Mouse (Mus musculus) stomach, postnatal 0 days (tissue): ENCODE measurements around the gene Cobl. TPM values are rescaled to one million over a fixed set of nuclear protein-coding genes. Genes with fewer than 3 reads are reported as not detected.

ENCODE experiments used
- ATAC-seq: fragments of 200-750 bp; cut with Nextera tagmentation; 2 replicates; pipeline ENCODE4 v1.8.0; 2017; ENCODE audit not compliant: low FRiP score, low TSS enrichment
- DNase-seq: peaks from one replicate; pipeline ENCODE4 v3.0.0-alpha.2; 2016; ENCODE audit warnings: low spot score
- H3K27ac ChIP-seq: fragments of 300-500 bp; sonication (generic); replicated peaks from 2 replicates; pipeline ENCODE4 v1.5.1; 2014; ENCODE audit warnings: mild to moderate bottlenecking, control low read depth
- H3K27me3 ChIP-seq: fragments of 300-500 bp; sonication (generic); 2 replicates; pipeline ENCODE4 v1.6.1; 2014; ENCODE audit warnings: low read length; ENCODE audit not compliant: control insufficient read depth, insufficient read depth
- H3K36me3 ChIP-seq: fragments of 300-500 bp; sonication (generic); 2 replicates; pipeline ENCODE4 v1.6.1; 2014; ENCODE audit warnings: low read length, mixed read lengths; ENCODE audit not compliant: control insufficient read depth, insufficient read depth
- H3K4me1 ChIP-seq: fragments of 300-500 bp; sonication (generic); replicated peaks from 2 replicates; pipeline ENCODE4 v1.6.1; 2014; ENCODE audit warnings: antibody characterized with exemption; ENCODE audit not compliant: control insufficient read depth, insufficient read depth
- H3K4me2 ChIP-seq: fragments of 300-500 bp; sonication (generic); replicated peaks from 2 replicates; pipeline ENCODE4 v1.6.1; 2014; ENCODE audit warnings: low read depth, mild to moderate bottlenecking, control low read depth, moderate library complexity
- H3K4me3 ChIP-seq: fragments of 300-500 bp; sonication (generic); 2 replicates; pipeline ENCODE4 v1.5.1; 2014; ENCODE audit warnings: low read depth, low read length, control low read depth
- H3K9ac ChIP-seq: fragments of 300-500 bp; sonication (generic); 2 replicates; pipeline ENCODE4 v1.6.1; 2014; ENCODE audit warnings: mild to moderate bottlenecking, low read length, control low read depth, mixed read lengths
- H3K9me3 ChIP-seq: fragments of 300-500 bp; sonication (generic); 2 replicates; pipeline ENCODE4 v1.6.1; 2016; ENCODE audit warnings: low read length; ENCODE audit not compliant: control insufficient read depth
- CTCF ChIP-seq: IDR thresholded peaks from 2 replicates; pipeline ENCODE4 v1.5.1; 2016; ENCODE audit warnings: antibody characterized with exemption, low read depth, mild to moderate bottlenecking, moderate library complexity
- EP300 ChIP-seq: optimal IDR thresholded peaks from 2 replicates; pipeline ENCODE3; 2016; ENCODE audit warnings: antibody characterized with exemption
- WGBS: fragments of 180-500 bp; shearing (Covaris S2); extraction: QIAGEN DNeasy Blood & Tissue Kit; methylation state at CpG from one replicate; pipeline ENCODE4 v1.1.7; 2014; 5-methylcytosine and 5-hydroxymethylcytosine counted together
- polyA plus RNA-seq: library from polyadenylated mRNA; unstranded; fragments of >200 nt; fragmentation: Nextera tagmentation; extraction: Ambion mirVana; gene quantifications from 2 replicates; pipeline ENCODE4 v1.2.1, GENCODE M21; 2015

Cobl gene
- polyA plus RNA-seq, 1 experiment from 2014 or later: 7.8 TPM

DNA sequence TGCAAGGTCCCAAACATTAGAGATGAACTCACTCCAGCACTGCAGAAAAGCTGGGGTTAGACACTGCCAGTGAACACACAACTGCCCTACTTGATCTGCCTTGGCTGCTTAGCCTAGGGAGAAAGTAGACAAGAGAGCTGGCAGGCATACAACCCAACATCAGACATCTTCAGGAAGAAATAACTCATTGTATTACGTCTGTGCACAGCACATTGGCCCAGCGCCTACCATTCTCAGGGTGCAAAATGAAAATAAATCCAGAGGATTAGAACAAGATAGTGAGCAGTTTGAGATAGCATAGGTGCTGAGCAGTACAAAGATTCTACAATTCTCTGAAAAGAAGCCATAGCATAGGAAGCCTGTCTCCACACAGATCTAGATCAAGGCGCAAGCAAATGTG lies 109.1 kb downstream of the Cobl start:
- TF ChIP-seq CTCF (no peak), EP300 (no peak)
- Histone ChIP-seq H3K4me1 (no peaks in the 10 kb centered on the region), H3K27me3 (no peaks in the 10 kb centered on the region), H3K4me2 (no peak overlapping the region), H3K36me3 (no peaks in the 10 kb centered on the region), H3K9me3 (no peaks in the 10 kb centered on the region), H3K4me3 (no peak overlapping the region), H3K27ac (no peak overlapping the region), H3K9ac (no peak overlapping the region)
- WGBS: 55% methylated on average over 3 of the region's 3 CpGs
- ATAC-seq: no peak
- no peak for DNase-seq

DNA sequence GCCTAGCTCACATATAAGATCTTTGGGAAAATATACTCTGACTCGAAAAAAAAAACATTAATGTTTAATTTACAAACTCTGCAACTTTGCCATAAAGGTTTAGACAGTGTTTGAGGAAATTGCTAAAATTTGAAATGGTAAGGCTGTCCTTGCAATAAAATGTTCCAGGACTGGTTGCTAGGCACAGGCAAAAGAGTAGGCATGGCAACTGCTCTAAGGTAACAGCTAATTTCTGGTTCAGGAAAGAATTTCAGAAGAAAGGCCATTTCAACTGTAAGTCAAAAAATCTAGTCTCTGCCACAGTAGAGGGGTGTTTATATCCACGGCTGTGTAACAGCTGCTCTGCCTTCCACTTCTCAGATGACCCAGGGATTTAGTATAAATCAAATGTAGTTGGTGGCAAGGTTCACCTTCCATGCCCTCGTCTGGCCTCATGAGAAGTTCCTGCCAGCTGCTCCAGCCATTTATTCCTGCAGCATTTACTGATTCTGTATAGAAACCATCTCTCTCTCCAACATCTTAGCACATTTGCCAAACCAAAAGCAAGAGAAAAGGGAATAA lies 113.7 kb downstream of the Cobl start:
- TF ChIP-seq EP300: no peak
- TF ChIP-seq CTCF: no peak
- ATAC-seq: no peak

DNA sequence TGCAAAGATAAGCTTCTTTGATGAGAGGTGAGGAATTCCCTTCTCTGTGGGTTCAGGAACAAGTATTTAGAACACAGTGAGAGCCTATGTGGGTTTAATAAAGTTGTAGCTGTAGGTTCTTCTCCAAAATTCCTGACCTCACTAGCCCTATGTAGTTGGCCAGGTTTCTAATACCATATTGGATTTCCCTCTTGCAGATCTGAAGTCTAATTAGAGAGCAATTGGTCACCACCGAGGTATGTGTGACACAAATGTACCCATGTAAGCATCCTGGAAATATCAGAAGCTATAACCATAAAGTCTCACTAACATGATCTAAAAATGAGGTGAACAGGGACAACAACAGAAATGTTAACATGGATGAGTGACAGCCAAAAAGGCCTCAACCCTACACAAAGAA lies 114.7 kb downstream of the Cobl start:
- TF ChIP-seq CTCF (no peak), EP300 (no peak)
- no peak overlapping the region for H3K27ac ChIP-seq
- H3K4me3 ChIP-seq: no peak overlapping the region
- no peak overlapping the region for H3K4me2 ChIP-seq
- no peak for ATAC-seq
- H3K36me3 ChIP-seq: no peaks in the 10 kb centered on the region
- no peak for DNase-seq
- H3K9ac ChIP-seq: no peak overlapping the region
- H3K9me3 ChIP-seq: no peaks in the 10 kb centered on the region
- no peaks in the 10 kb centered on the region for H3K4me1 ChIP-seq
- H3K27me3 ChIP-seq: no peaks in the 10 kb centered on the region
- 77% methylated on average over 1 of the region's 1 CpGs for WGBS

More for the DNA sequence above, 113.7 kb downstream of the Cobl start:
- Histone ChIP-seq H3K4me1 (no peaks in the 10 kb centered on the region), H3K4me3 (no peak overlapping the region), H3K9ac (no peak overlapping the region), H3K36me3 (no peaks in the 10 kb centered on the region), H3K27ac (no peak overlapping the region), H3K4me2 (no peak overlapping the region), H3K9me3 (no peaks in the 10 kb centered on the region), H3K27me3 (no peaks in the 10 kb centered on the region)
- DNase-seq: no peak
- WGBS: 41% methylated on average over 3 of the region's 3 CpGs

DNA sequence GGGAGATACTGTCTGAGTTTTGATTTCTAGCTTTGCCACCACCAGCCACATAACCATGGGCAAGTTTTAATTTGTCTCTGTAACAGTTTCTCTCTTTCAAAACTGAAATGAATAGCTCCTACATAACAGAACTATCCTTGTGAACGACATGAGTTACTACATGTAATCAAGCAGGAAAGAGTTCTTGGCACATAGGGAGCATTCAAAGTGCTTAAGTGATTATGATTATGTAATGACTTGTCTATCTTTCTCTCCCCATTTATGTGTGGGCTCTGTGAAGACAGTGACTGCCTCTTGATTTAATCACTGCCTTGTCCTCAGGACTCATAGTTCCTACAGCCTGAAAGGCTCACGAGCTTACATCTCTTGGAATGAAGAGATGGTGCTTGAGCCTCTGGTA lies 118.3 kb downstream of the Cobl start:
- ATAC-seq (no peak), DNase-seq (no peak)
- H3K9ac ChIP-seq: no peak overlapping the region
- 38% methylated on average over 2 of the region's 2 CpGs for WGBS
- H3K4me3 ChIP-seq: no peak overlapping the region
- H3K4me1 ChIP-seq: no peaks in the 10 kb centered on the region
- no peaks in the 10 kb centered on the region for H3K9me3 ChIP-seq
- no peak overlapping the region for H3K4me2 ChIP-seq
- no peaks in the 10 kb centered on the region for H3K36me3 ChIP-seq
- no peaks in the 10 kb centered on the region for H3K27me3 ChIP-seq
- H3K27ac ChIP-seq: no peak overlapping the region
- TF ChIP-seq EP300 (no peak), CTCF (no peak)

DNA sequence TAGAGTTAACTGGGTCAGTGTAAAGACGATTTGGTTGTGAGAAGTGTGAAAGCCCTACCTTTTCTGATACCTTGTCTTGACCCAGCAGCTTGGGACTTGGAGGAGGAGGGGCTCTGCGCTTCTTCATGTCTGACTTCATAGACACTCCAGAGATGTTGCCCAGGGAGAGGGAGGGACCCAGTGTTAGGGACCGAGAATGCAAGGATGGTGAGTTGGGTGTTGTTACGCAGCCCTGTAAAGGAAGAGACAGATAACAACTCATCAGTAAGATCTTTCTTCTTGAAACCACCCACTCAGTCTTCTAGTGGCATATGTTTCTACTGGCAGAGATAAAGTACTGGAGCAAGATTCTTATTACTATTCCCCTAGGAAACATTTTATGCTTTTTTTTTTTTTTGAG lies 121.1 kb downstream of the Cobl start:
- H3K9me3 ChIP-seq: no peaks in the 10 kb centered on the region

DNA sequence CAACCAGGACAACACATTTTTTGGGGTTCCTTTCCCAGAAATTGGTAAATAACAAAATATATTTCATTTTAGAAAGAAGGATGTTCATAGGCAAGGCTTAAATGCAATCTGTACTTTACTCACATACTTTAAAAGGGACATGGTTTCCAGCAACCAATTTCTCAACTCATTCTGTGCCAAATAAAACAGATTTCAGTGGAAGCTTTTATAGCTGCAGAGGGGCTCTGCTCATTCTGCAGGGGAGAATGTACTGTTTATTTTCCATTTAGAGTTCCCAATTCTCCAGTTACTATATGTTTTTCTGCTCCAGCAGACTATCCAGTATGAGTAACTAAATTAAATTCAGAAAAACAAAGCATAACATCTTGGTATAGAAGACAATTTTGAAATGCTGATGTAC lies 124.1 kb downstream of the Cobl start:
- H3K9ac ChIP-seq: no peak overlapping the region
- DNase-seq (no peak), ATAC-seq (no peak)
- TF ChIP-seq CTCF: no peak
- no peak for TF ChIP-seq EP300
- H3K4me2 ChIP-seq: no peak overlapping the region
- no peak overlapping the region for H3K27ac ChIP-seq
- no peak overlapping the region for H3K4me3 ChIP-seq
- no peaks in the 10 kb centered on the region for H3K9me3 ChIP-seq
- H3K4me1 ChIP-seq: no peaks in the 10 kb centered on the region
- H3K27me3 ChIP-seq: no peaks in the 10 kb centered on the region
- no peaks in the 10 kb centered on the region for H3K36me3 ChIP-seq

More for the DNA sequence above, 121.1 kb downstream of the Cobl start:
- no peaks in the 10 kb centered on the region for H3K27me3 ChIP-seq
- no peak overlapping the region for H3K4me3 ChIP-seq
- H3K4me1 ChIP-seq: no peaks in the 10 kb centered on the region
- WGBS: 93% methylated on average over 4 of the region's 4 CpGs
- no peak for ATAC-seq
- TF ChIP-seq CTCF (no peak), EP300 (no peak)
- no peak overlapping the region for H3K4me2 ChIP-seq
- no peak for DNase-seq
- no peak overlapping the region for H3K9ac ChIP-seq
- no peaks in the 10 kb centered on the region for H3K36me3 ChIP-seq
- H3K27ac ChIP-seq: no peak overlapping the region
